Mouse (Mus musculus): Measurements from ENCODE around the gene Inhbc. TPM values are rescaled to one million over a fixed set of nuclear protein-coding genes. Genes with fewer than 3 reads are reported as not detected.
A peak's percentile ranks its signal among the peaks of the same experiment; 100 is the strongest.

Gene Inhbc
- polyA plus RNA-seq, 1 experiment from 2014 or later: 0.10 TPM

- Histone ChIP-seq H3K36me3 (replicated peaks) (no peaks in the 10 kb centered on the region), H3K4me3 (no peak overlapping the region), H3K4me1 (peaks cover 11% of the 10 kb centered on the region), H3K27me3 (replicated peaks; ENCODE audit: low read depth, poor library complexity, severe bottlenecking) (no peaks in the 10 kb centered on the region), H3K27ac (replicated peaks) (no peak overlapping the region), H3K9me3 (no peaks in the 10 kb centered on the region)
- 77% methylated on average over 3 of the region's 3 CpGs for WGBS
- DNase-seq (ENCODE audit: low spot score): no peak
These were observed 7.5 kb upstream of the Inhbc start for GRCm38 (mm10) chr10:127377700-127378099.

GRCm38 (mm10) chr10:127371023-127371422, 792 bp upstream of the Inhbc start:
- 71% methylated on average over 2 of the region's 2 CpGs for WGBS
- no peaks in the 10 kb centered on the region for H3K27me3 ChIP-seq (replicated peaks; ENCODE audit: low read depth, poor library complexity, severe bottlenecking)
- H3K27ac ChIP-seq (replicated peaks): no peak overlapping the region
- no peaks in the 10 kb centered on the region for H3K36me3 ChIP-seq (replicated peaks)
- peaks cover 16% of the 10 kb centered on the region for H3K4me1 ChIP-seq
- H3K4me3 ChIP-seq: no peak overlapping the region
- DNase-seq (ENCODE audit: low spot score): no peak
- no peaks in the 10 kb centered on the region for H3K9me3 ChIP-seq

DNA sequence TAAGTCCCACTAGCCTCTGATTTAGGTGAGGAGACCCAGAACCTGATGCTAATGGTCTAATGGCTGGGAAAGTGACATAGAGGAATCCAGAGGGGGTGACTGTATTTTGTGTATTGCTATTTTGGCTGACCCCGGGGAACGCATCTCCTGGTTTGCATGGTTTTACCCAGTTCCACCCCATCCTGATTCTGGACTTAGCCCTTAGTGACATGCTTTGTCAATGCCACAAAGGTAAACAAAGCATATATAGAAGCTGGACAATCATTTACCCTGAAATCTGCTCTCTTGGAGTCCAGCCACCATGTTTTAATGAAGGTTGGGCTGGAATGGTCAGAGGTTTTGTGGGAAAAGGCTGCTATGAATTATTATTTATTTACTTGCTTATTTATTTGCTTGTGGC, 2.0 kb downstream of the Inhbc start:
- Histone ChIP-seq H3K27ac (replicated peaks) (no peak overlapping the region), H3K9me3 (no peaks in the 10 kb centered on the region), H3K4me1 (peaks cover 16% of the 10 kb centered on the region), H3K36me3 (replicated peaks) (no peaks in the 10 kb centered on the region), H3K27me3 (replicated peaks; ENCODE audit: low read depth, poor library complexity, severe bottlenecking) (no peaks in the 10 kb centered on the region), H3K4me3 (no peak overlapping the region)
- no peak for DNase-seq (ENCODE audit: low spot score)
- WGBS: 81% methylated on average over 2 of the region's 2 CpGs

GRCm38 (mm10) chr10:127367116-127367515, 3.1 kb downstream of the Inhbc start:
- Histone ChIP-seq H3K27me3 (replicated peaks; ENCODE audit: low read depth, poor library complexity, severe bottlenecking) (no peaks in the 10 kb centered on the region), H3K36me3 (replicated peaks) (no peaks in the 10 kb centered on the region), H3K4me1 (peaks cover 16% of the 10 kb centered on the region), H3K27ac (replicated peaks) (no peak overlapping the region), H3K9me3 (no peaks in the 10 kb centered on the region), H3K4me3 (no peak overlapping the region)
- WGBS: 75% methylated on average over 5 of the region's 5 CpGs
- DNase-seq (ENCODE audit: low spot score): no peak

- no peak for DNase-seq (ENCODE audit: low spot score)
- no peak overlapping the region for H3K27ac ChIP-seq (replicated peaks)
- H3K4me1 ChIP-seq: peaks cover 1% of the 10 kb centered on the region
- H3K27me3 ChIP-seq (replicated peaks; ENCODE audit: low read depth, poor library complexity, severe bottlenecking): no peaks in the 10 kb centered on the region
- no peaks in the 10 kb centered on the region for H3K36me3 ChIP-seq (replicated peaks)
- no peak overlapping the region for H3K4me3 ChIP-seq
- WGBS: 88% methylated on average over 3 of the region's 3 CpGs
- no peaks in the 10 kb centered on the region for H3K9me3 ChIP-seq
These were observed 9.5 kb downstream of the Inhbc start for GRCm38 (mm10) chr10:127360714-127361113.

DNA sequence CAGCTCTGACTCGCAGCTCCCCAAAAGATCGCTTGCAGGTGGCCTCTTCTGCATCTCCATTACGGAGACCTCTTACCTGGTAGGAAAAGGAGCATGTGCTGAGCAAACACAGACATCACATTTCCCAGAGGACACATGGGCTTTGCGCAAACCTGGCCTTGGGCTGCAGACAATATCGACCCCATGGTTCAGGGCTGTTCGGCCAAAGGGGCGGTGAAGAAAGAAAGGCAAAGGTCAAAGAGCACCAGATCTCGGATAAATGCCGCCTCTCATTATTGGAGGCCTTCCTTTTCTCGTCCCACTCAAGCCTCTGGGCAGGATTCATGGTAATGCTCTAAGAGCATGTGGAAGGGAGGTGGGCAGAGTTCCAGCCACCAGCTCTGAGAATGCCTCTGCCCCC, 14.9 kb downstream of the Inhbc start:
- WGBS: 52% methylated on average over 10 of the region's 10 CpGs
- H3K27ac ChIP-seq (replicated peaks): no peak overlapping the region
- H3K4me3 ChIP-seq: no peak overlapping the region
- peaks cover 23% of the 10 kb centered on the region for H3K4me1 ChIP-seq
- no peak for DNase-seq (ENCODE audit: low spot score)
- no peaks in the 10 kb centered on the region for H3K9me3 ChIP-seq
- H3K27me3 ChIP-seq (replicated peaks; ENCODE audit: low read depth, poor library complexity, severe bottlenecking): peaks cover 20% of the 10 kb centered on the region
- no peaks in the 10 kb centered on the region for H3K36me3 ChIP-seq (replicated peaks)

- Histone ChIP-seq H3K27ac (replicated peaks) (no peak within 1 kb of the TSS), H3K27me3 (replicated peaks; ENCODE audit: low read depth, poor library complexity, severe bottlenecking) (peaks cover 31% of the 10 kb centered on the region), H3K4me3 (no peak within 1 kb of the TSS), H3K4me1 (peaks cover 27% of the 10 kb centered on the region), H3K36me3 (replicated peaks) (no peaks in the 10 kb centered on the region), H3K9me3 (no peaks in the 10 kb centered on the region)
- no peak for DNase-seq (ENCODE audit: low spot score)
- 87% methylated on average over 18 of the region's 18 CpGs for WGBS
These were observed 16.0 kb downstream of the Inhbc start, which contains the start of gene Inhbe for GRCm38 (mm10) chr10:127353909-127354895. Gene Inhbe (minus strand): TSS chr10:127354411.

DNA sequence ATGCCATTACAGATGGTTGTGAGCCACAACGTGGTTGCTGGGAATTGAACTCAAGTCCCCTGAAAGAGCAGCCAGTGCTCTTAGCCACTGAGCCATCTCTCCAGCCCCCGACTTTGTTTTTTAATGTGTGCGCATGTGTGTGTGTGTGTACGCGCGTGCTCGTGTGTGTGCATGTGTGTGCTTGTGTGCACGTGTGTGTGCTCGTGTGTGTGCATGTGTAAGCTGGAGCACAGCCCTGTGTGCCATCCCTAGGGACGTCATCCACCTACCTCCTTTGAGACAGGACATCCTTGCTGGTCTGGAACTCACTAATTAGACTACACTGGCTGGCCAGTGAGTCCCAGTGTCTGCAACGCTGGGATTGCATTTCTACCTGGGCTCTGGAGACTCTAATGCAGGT, 17.5 kb downstream of the Inhbc start:
- peaks cover 31% of the 10 kb centered on the region for H3K27me3 ChIP-seq (replicated peaks; ENCODE audit: low read depth, poor library complexity, severe bottlenecking)
- 86% methylated on average over 11 of the region's 11 CpGs for WGBS
- no peaks in the 10 kb centered on the region for H3K36me3 ChIP-seq (replicated peaks)
- no peak overlapping the region for H3K27ac ChIP-seq (replicated peaks)
- no peak for DNase-seq (ENCODE audit: low spot score)
- no peak overlapping the region for H3K4me3 ChIP-seq
- no peaks in the 10 kb centered on the region for H3K9me3 ChIP-seq
- H3K4me1 ChIP-seq: peaks cover 27% of the 10 kb centered on the region

- 87% methylated on average over 9 of the region's 9 CpGs for WGBS
- H3K4me3 ChIP-seq: no peak overlapping the region
- H3K4me1 ChIP-seq: peaks cover 27% of the 10 kb centered on the region
- no peak overlapping the region for H3K27ac ChIP-seq (replicated peaks)
- H3K36me3 ChIP-seq (replicated peaks): no peaks in the 10 kb centered on the region
- DNase-seq (ENCODE audit: low spot score): no peak
- peaks cover 31% of the 10 kb centered on the region for H3K27me3 ChIP-seq (replicated peaks; ENCODE audit: low read depth, poor library complexity, severe bottlenecking)
- H3K9me3 ChIP-seq: no peaks in the 10 kb centered on the region
These were observed 18.0 kb downstream of the Inhbc start for GRCm38 (mm10) chr10:127352187-127352586.

DNA sequence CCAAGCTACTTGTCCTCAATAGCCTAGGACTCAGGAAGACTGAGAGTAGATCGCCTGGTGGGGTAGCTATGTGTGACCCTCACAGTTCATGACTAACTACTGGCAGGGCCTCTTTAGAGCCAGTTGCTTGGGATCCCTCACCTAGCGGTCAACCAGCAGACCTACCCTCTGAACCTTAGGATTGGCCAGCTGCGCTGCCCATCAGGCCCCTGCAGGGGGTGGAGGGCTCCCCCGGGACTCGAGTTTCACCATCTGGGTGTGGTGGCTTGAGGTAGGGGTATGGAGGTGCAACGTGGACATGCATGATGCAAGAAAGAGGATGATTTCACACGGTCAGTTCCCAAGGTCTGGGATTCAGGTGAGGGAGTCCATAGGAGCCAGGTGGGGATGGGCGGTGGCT, 18.5 kb downstream of the Inhbc start:
- WGBS: 74% methylated on average over 8 of the region's 8 CpGs
- no peak overlapping the region for H3K4me3 ChIP-seq

DNA sequence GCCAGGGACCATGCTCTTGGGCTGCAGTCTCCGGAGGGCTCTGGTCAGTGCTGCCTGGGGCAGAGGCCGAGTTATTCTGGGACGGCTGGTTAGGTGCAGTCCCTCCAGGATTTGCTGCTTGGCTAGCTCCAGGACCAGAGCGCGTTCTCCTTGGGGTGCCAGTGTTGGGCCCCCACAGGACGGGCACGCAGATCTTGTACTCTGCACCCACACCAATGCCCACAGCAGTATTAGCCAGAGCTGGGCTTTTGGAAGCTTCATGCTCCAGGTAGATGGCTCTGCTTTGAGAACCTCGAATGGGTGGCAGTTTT, 19.0 kb downstream of the Inhbc start:
- peak overlapping the region; percentile 15; the same call in 1 of the 2 replicates for H3K27ac ChIP-seq (replicated peaks)
- WGBS: 86% methylated on average over 8 of the region's 8 CpGs
- no peaks in the 10 kb centered on the region for H3K36me3 ChIP-seq (replicated peaks)
- no peaks in the 10 kb centered on the region for H3K9me3 ChIP-seq
- 0 out of 2 replicates have a peak overlapping the region, but pooled peaks have one; percentile 42 for H3K4me3 ChIP-seq
- H3K27me3 ChIP-seq (replicated peaks; ENCODE audit: low read depth, poor library complexity, severe bottlenecking): peaks cover 31% of the 10 kb centered on the region
- peaks cover 27% of the 10 kb centered on the region for H3K4me1 ChIP-seq
- DNase-seq (ENCODE audit: low spot score): no peak

More for the DNA sequence above, 18.5 kb downstream of the Inhbc start:
- peaks cover 27% of the 10 kb centered on the region for H3K4me1 ChIP-seq
- H3K36me3 ChIP-seq (replicated peaks): no peaks in the 10 kb centered on the region
- H3K9me3 ChIP-seq: no peaks in the 10 kb centered on the region
- no peak overlapping the region for H3K27ac ChIP-seq (replicated peaks)
- H3K27me3 ChIP-seq (replicated peaks; ENCODE audit: low read depth, poor library complexity, severe bottlenecking): peaks cover 31% of the 10 kb centered on the region
- DNase-seq (ENCODE audit: low spot score): no peak

DNA sequence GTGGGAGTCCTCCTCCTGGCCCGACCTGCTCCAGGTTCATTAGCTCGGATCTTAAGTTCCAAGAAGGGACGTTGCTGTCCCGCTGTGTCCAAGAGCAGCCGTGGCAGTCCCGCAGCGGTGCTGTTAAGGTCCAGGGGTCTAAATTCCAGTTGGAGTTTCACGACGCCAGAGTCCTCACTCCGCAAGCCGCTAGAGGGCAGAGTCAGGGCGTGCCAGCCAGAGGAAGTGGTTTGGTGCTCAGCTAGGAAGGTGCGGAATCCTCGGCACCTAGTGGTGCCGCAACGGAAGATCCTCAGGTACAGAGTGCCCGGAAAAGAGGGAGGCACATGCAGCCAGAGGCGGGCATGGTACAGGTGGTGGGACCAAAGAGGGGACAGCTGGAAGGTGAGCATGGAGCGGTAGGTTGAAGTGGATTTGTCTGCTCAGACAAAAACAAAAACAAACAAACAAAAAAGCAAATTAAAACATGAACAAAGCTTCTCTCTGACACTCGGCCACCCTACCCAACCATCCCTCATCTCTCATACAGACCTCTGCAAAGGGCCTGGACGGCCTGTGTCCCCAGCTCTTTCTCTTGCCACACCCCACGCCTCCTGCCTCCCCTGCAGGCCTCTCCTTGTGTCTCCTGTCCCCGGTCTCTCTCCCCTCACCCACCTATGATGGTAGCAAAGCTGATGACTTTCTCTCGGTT, 19.5 kb downstream of the Inhbc start:
- DNase-seq (ENCODE audit: low spot score): peak; percentile 84
- Histone ChIP-seq H3K36me3 (replicated peaks) (no peaks in the 10 kb centered on the region), H3K4me1 (peaks cover 26% of the 10 kb centered on the region), H3K4me3 (peak overlapping the region; percentile 42), H3K9me3 (no peaks in the 10 kb centered on the region), H3K27me3 (replicated peaks; ENCODE audit: low read depth, poor library complexity, severe bottlenecking) (peaks cover 31% of the 10 kb centered on the region), H3K27ac (replicated peaks) (peak overlapping the region; percentile 15; the same call in 1 of the 2 replicates)
- 12% methylated on average over 24 of the region's 24 CpGs for WGBS

GRCm38 (mm10) chr10:127349810-127350209, 20.4 kb downstream of the Inhbc start:
- DNase-seq (ENCODE audit: low spot score): no peak
- peaks cover 31% of the 10 kb centered on the region for H3K27me3 ChIP-seq (replicated peaks; ENCODE audit: low read depth, poor library complexity, severe bottlenecking)
- H3K4me1 ChIP-seq: peaks cover 19% of the 10 kb centered on the region
- H3K27ac ChIP-seq (replicated peaks): no peak overlapping the region
- no peak overlapping the region for H3K4me3 ChIP-seq
- H3K9me3 ChIP-seq: no peaks in the 10 kb centered on the region
- H3K36me3 ChIP-seq (replicated peaks): no peaks in the 10 kb centered on the region
- WGBS: 80% methylated on average over 8 of the region's 8 CpGs

Measured in embryonic facial prominence, embryonic 10.5 days (tissue).